Mouse (Mus musculus): Measurements from ENCODE around the gene Dnah10.

DNA sequence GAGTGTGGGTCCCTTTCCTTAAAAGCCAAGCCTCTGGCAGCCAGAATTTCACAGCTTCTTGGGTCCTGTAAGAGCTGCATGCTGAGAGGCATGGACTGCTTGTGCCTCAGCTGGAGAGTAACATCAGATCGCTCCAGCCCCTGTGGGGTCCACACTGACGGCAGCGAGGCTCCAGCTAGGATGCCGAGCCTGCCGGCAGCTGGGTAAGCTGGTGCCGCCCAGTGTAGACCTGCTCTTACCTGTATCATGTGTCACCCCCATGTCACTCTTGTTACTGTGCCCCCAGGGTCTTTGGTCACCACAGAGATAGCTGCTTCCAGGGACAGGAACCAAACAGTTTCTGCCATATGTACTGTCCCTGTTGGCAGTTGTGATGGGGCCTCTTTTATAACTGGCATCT is 1.8 kb upstream of the Dnah10 start:
- TF ChIP-seq POLR2A (IDR thresholded peaks at IDR 0.05; ENCODE audit: low read depth, low read length): no peak
- no peak for TF ChIP-seq CTCF (IDR thresholded peaks at IDR 0.05; ENCODE audit: extremely low read depth, insufficient read depth, insufficient read length, insufficient replicate concordance)
